Mouse (Mus musculus) liver, postnatal 0 days (tissue): ENCODE results near the gene D10Wsu102e. TPM values are rescaled to one million over a fixed set of nuclear protein-coding genes. Genes with fewer than 3 reads are reported as not detected.

Experiments used
- ATAC-seq: fragments of 200-750 bp; cut with Nextera tagmentation; 2 replicates; pipeline ENCODE4 v1.8.0; 2017; ENCODE audit warnings: mild to moderate bottlenecking, moderate library complexity
- DNase-seq: peaks from one replicate; pipeline ENCODE4 v3.0.0-alpha.2; 2016
- H3K27ac ChIP-seq: fragments of 300-500 bp; sonication (generic); 2 replicates; pipeline ENCODE4 v1.5.1; 2014; ENCODE audit warnings: antibody characterized with exemption, moderate library complexity, mild to moderate bottlenecking, low read depth
- H3K27me3 ChIP-seq: fragments of 300-500 bp; sonication (generic); 2 replicates; pipeline ENCODE4 v1.6.1; 2014; ENCODE audit warnings: low read length, control low read depth, mixed read lengths; ENCODE audit not compliant: insufficient read depth
- H3K36me3 ChIP-seq: fragments of 300-500 bp; sonication (generic); replicated peaks from 2 replicates; pipeline ENCODE4 v1.6.1; 2014; ENCODE audit warnings: mild to moderate bottlenecking, control low read depth, low read length, moderate library complexity, mixed read lengths; ENCODE audit not compliant: insufficient read depth
- H3K4me1 ChIP-seq: fragments of 300-500 bp; sonication (generic); 2 replicates; pipeline ENCODE4 v1.6.1; 2014; ENCODE audit warnings: antibody characterized with exemption, mild to moderate bottlenecking, control low read depth; ENCODE audit not compliant: insufficient read depth
- H3K4me2 ChIP-seq: fragments of 300-500 bp; sonication (generic); 2 replicates; pipeline ENCODE4 v1.6.1; 2014; ENCODE audit warnings: low read depth, mild to moderate bottlenecking, low read length, moderate library complexity, mixed read lengths
- H3K4me3 ChIP-seq: fragments of 300-500 bp; sonication (generic); 2 replicates; pipeline ENCODE4 v1.5.1; 2014; ENCODE audit warnings: low read depth, low read length
- H3K9ac ChIP-seq: fragments of 300-500 bp; sonication (generic); replicated peaks from 2 replicates; pipeline ENCODE4 v1.6.1; 2014; ENCODE audit warnings: mild to moderate bottlenecking, moderate library complexity
- H3K9me3 ChIP-seq: fragments of 300-500 bp; sonication (generic); 2 replicates; pipeline ENCODE4 v1.6.1; 2016; ENCODE audit warnings: mild to moderate bottlenecking, control low read depth, low read length, mixed read lengths
- CTCF ChIP-seq: sonication (generic); IDR thresholded peaks from 2 replicates; pipeline ENCODE4 v1.5.1; 2016; ENCODE audit warnings: antibody characterized with exemption, low read depth
- EP300 ChIP-seq: IDR thresholded peaks from 2 replicates; pipeline ENCODE4 v1.6.1; 2016; ENCODE audit warnings: antibody characterized with exemption, low read depth, mild to moderate bottlenecking
- WGBS: fragments of 180-500 bp; shearing (Covaris S2); extraction: QIAGEN DNeasy Blood & Tissue Kit; methylation state at CpG from one replicate; pipeline ENCODE4 v1.1.7; 2014; ENCODE audit not compliant: insufficient replicate concordance; 5-methylcytosine and 5-hydroxymethylcytosine counted together
- polyA plus RNA-seq: library from polyadenylated mRNA; unstranded; fragments of >200 nt; fragmentation: Nextera tagmentation; extraction: Ambion mirVana; gene quantifications from 2 replicates; pipeline ENCODE4 v1.2.1, GENCODE M21; 2015

The D10Wsu102e gene
- 0.14 and 0.16 TPM in 2 replicates for polyA plus RNA-seq

- ATAC-seq (peak; percentile 98), DNase-seq (peak; percentile 98)
- H3K4me1 ChIP-seq: peaks cover 18% of the 10 kb centered on the region
- H3K27ac ChIP-seq: peak within 1 kb of the TSS; percentile 69
- peak within 1 kb of the TSS; percentile 85 for H3K4me3 ChIP-seq
- no peaks in the 10 kb centered on the region for H3K27me3 ChIP-seq
- H3K4me2 ChIP-seq: peak within 1 kb of the TSS; percentile 85
- no peak; the same call in 1 of the 2 replicates for TF ChIP-seq EP300
- no peak for TF ChIP-seq CTCF
- no peaks in the 10 kb centered on the region for H3K9me3 ChIP-seq
- H3K9ac ChIP-seq: peak within 1 kb of the TSS; percentile 79
- H3K36me3 ChIP-seq: peaks cover 15% of the 10 kb centered on the region
- WGBS: under 1% methylated on average over 30 of the region's 30 CpGs
These were observed at the start of gene D10Wsu102e for GRCm38 (mm10) chr10:83359956-83360355. Gene D10Wsu102e, plus strand, starts transcription at chr10:83360221.

- Histone ChIP-seq H3K27me3 (no peaks in the 10 kb centered on the region), H3K9me3 (peaks cover 3% of the 10 kb centered on the region), H3K27ac (no peak overlapping the region), H3K36me3 (no peaks in the 10 kb centered on the region), H3K4me1 (peaks cover 3% of the 10 kb centered on the region; the same call in 1 of the 2 replicates), H3K4me2 (no peak overlapping the region), H3K9ac (no peak overlapping the region), H3K4me3 (no peak overlapping the region)
- 74% methylated on average over 7 of the region's 7 CpGs for WGBS
- DNase-seq: no peak
- peak; percentile 89 for ATAC-seq
- TF ChIP-seq CTCF (no peak), EP300 (no peak)
These were observed 49.7 kb upstream of the D10Wsu102e start for GRCm38 (mm10) chr10:83310356-83310755.

DNA sequence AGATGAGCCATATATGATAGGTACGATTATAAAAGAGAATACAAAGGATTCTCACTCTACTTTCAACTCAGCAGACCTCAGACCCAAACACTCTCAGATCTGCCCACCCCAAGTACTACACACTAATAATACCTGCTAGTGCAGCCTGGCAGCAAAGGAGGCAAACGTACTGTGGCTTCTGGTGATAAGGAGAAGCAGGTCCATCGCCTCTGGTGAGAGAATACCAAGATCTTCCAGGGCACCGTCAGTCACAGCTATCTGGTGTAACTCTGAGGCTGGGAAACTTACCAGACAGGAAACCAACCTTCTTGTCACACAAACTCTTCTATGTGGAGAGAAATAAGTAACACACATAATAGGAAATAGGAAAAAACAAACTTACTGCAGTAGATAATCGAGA, 47.0 kb upstream of the D10Wsu102e start:
- H3K4me3 ChIP-seq: no peak overlapping the region
- peaks cover 3% of the 10 kb centered on the region for H3K9me3 ChIP-seq
- H3K36me3 ChIP-seq: no peaks in the 10 kb centered on the region
- no peaks in the 10 kb centered on the region for H3K27me3 ChIP-seq
- H3K9ac ChIP-seq: no peak overlapping the region
- H3K4me2 ChIP-seq: no peak overlapping the region
- DNase-seq: no peak
- ATAC-seq: no peak
- H3K4me1 ChIP-seq: peaks cover 3% of the 10 kb centered on the region; the same call in 1 of the 2 replicates
- TF ChIP-seq EP300 (no peak), CTCF (no peak)
- no peak overlapping the region for H3K27ac ChIP-seq
- WGBS: 41% methylated on average over 5 of the region's 5 CpGs

DNA sequence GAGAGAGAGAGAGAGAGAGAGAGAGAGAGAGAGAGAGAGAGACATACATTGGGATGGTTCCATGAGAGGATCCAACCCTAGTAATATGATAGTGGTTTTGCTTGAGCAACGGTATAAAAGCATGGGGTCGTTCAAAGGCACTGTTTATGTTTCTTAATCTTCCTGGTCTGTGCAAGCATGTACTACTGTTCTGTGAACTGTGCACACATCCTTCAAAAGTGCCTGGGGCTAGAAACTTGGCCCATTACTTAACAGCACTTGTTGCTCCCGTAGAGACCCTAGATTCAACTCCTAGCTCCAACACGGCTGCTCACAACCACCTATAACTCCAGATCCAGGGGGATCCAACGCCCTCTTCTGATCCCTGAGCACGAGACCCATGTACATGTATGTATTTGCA, 39.6 kb upstream of the D10Wsu102e start:
- DNase-seq (no peak), ATAC-seq (no peak)
- H3K4me1 ChIP-seq: peaks cover 5% of the 10 kb centered on the region
- TF ChIP-seq EP300: no peak
- no peak for TF ChIP-seq CTCF
- H3K27me3 ChIP-seq: no peaks in the 10 kb centered on the region
- no peak overlapping the region for H3K27ac ChIP-seq
- no peaks in the 10 kb centered on the region for H3K9me3 ChIP-seq
- H3K9ac ChIP-seq: no peak overlapping the region
- H3K4me3 ChIP-seq: no peak overlapping the region
- no peaks in the 10 kb centered on the region for H3K36me3 ChIP-seq
- 62% methylated on average over 6 of the region's 6 CpGs for WGBS
- no peak overlapping the region for H3K4me2 ChIP-seq

DNA sequence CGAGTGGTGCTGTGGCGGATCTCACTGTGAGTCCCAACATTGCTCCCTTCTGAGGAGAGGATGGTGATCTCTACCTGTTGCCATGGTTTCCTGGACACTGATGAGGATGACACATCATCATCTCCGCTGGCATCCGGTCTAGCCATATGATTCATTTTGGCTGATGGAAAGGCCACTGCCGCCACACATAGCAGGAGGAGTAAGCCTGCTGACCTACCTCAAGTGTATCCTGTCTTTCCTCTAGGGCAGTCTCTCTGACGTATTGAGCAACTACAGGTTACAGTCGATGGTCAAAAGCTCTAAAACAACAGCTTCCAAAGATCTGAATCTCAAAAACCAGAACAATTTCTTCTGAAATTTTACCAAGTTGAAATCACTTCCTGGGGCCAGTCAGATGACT, 39.2 kb upstream of the D10Wsu102e start:
- no peaks in the 10 kb centered on the region for H3K36me3 ChIP-seq
- no peak for ATAC-seq
- H3K27ac ChIP-seq: no peak overlapping the region
- H3K4me3 ChIP-seq: no peak overlapping the region
- TF ChIP-seq EP300 (no peak), CTCF (no peak)
- no peak overlapping the region for H3K9ac ChIP-seq
- H3K4me1 ChIP-seq: peaks cover 5% of the 10 kb centered on the region
- DNase-seq: no peak
- H3K27me3 ChIP-seq: no peaks in the 10 kb centered on the region
- H3K9me3 ChIP-seq: no peaks in the 10 kb centered on the region
- WGBS: 79% methylated on average over 7 of the region's 7 CpGs
- H3K4me2 ChIP-seq: no peak overlapping the region

DNA sequence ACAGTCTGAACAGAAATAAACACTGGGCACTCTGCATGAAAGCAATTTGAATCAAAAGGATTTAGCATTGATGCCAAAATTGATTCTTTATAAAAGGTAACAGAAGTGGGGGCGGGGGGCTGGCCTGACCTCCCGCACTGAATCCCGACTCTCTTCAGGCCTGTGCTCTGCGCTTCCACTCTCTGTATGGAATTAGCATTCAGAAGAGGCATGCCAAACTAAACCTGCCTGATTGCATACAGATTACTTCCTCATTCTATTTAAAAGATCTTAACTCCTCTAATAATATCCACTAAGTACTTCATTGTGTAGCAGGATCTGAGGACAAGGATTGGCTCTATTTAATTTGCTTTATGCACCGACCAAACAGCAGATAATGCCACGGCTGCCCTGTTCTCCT, 38.5 kb upstream of the D10Wsu102e start:
- Histone ChIP-seq H3K27me3 (no peaks in the 10 kb centered on the region), H3K27ac (no peak overlapping the region), H3K4me3 (no peak overlapping the region), H3K9ac (no peak overlapping the region), H3K9me3 (no peaks in the 10 kb centered on the region), H3K4me2 (no peak overlapping the region), H3K4me1 (peaks cover 5% of the 10 kb centered on the region), H3K36me3 (no peaks in the 10 kb centered on the region)
- ATAC-seq: no peak
- 77% methylated on average over 6 of the region's 6 CpGs for WGBS
- TF ChIP-seq CTCF (no peak), EP300 (no peak)
- no peak for DNase-seq
